8 mouse cellular contexts compared by ENCODE assay signal in the genomic region with DNA sequence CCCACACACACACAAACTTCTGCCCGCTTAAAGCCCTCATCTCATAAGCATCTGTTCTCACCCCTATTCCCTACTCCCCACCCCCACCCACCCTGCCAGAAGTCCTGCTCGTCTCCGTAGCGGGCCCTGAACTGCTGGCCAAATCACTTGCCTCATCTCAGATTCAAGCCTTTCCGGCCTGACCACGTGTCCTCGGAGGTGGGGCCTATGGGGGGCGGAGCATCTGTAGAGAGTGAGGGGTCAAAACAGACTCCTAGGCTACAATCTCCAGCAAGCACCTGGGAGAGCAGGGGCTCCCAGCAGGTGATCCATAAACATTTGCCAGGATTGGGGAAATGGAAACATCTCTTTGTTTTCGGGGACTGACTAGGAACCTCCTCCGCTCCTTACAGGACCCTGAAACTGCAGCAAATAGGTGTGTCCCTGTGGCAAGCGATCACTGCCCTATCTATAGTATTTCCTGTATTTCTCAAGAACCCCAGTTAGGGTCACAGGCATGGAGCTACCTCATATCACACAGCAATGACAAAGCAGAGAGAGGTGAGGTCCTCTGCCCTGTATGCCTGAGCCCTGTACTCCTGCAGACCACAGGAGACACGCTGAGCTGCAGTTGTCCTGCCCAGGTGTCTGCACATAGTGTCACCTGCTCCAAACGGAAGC. TPM values are rescaled to one million over a fixed set of nuclear protein-coding genes. Genes with fewer than 3 reads are reported as not detected.
A peak's percentile ranks its signal among the peaks of the same experiment; 100 is the strongest.
DNase-seq lines count a peak whose midpoint lies in the region; ATAC-seq lines count a peak whose summit lies in the region.
"Had no signal": no experiment of that assay in that cellular context is flagged by ENCODE, and none has a peak within 500 bp of the region (broad histone marks: within the 10 kb centered on the region; RNA-seq: fewer than 3 reads in every experiment).

No protein-coding gene starts in this region.

- no peaks in the 10 kb centered on the region for H3K9me3 ChIP-seq in neural tube, embryonic 11.5 days (ENCODE audit: control insufficient read depth, low read length)
- H3K9me3 ChIP-seq in embryonic facial prominence, embryonic 12.5 days = no peaks in the 10 kb centered on the region
- H3K9me3 ChIP-seq in limb, embryonic 13.5 days = no peaks in the 10 kb centered on the region
- H3K9me3 ChIP-seq in midbrain, embryonic 16.5 days (replicated peaks; ENCODE audit: control insufficient read depth, low read length, poor library complexity, severe bottlenecking) = no peaks in the 10 kb centered on the region

- H3K9ac ChIP-seq in neural tube, embryonic 11.5 days (ENCODE audit: low read length) = peak overlapping the region; percentile 1
- peak overlapping the region; percentile 24; the same call in 1 of the 2 replicates for H3K9ac ChIP-seq in embryonic facial prominence, embryonic 12.5 days
- H3K9ac ChIP-seq in limb, embryonic 13.5 days = no peak overlapping the region
- no peak overlapping the region for H3K9ac ChIP-seq in midbrain, embryonic 16.5 days (ENCODE audit: low read depth, low read length)

- no peaks in the 10 kb centered on the region for H3K36me3 ChIP-seq in neural tube, embryonic 11.5 days (ENCODE audit: control insufficient read depth, insufficient read depth, low read length)
- no peaks in the 10 kb centered on the region for H3K36me3 ChIP-seq in embryonic facial prominence, embryonic 12.5 days
- H3K36me3 ChIP-seq in limb, embryonic 13.5 days = no peaks in the 10 kb centered on the region
- H3K36me3 ChIP-seq in midbrain, embryonic 16.5 days (ENCODE audit: control insufficient read depth, insufficient read depth, low read length) = no peaks in the 10 kb centered on the region

- H3K27ac ChIP-seq in neural tube, embryonic 11.5 days (ENCODE audit: low read depth, low read length) = no peak overlapping the region
- 0 out of 2 replicates have a peak overlapping the region, but pooled peaks have one; percentile 57 for H3K27ac ChIP-seq in embryonic facial prominence, embryonic 12.5 days
- no peak overlapping the region for H3K27ac ChIP-seq in limb, embryonic 13.5 days
- peak overlapping the region; percentile 70 for H3K27ac ChIP-seq in midbrain, embryonic 16.5 days (ENCODE audit: low read length)

- no peaks in the 10 kb centered on the region for H3K27me3 ChIP-seq in neural tube, embryonic 11.5 days (ENCODE audit: control insufficient read depth, insufficient read depth, low read length)
- H3K27me3 ChIP-seq in embryonic facial prominence, embryonic 12.5 days = no peaks in the 10 kb centered on the region
- H3K27me3 ChIP-seq in limb, embryonic 13.5 days = no peaks in the 10 kb centered on the region
- H3K27me3 ChIP-seq in midbrain, embryonic 16.5 days (ENCODE audit: control insufficient read depth, insufficient read depth, low read depth, low read length) = no peaks in the 10 kb centered on the region

- no peak for ATAC-seq in neural tube, embryonic 11.5 days (ENCODE audit: insufficient read depth, low FRiP score, low TSS enrichment)
- ATAC-seq in embryonic facial prominence, embryonic 12.5 days (ENCODE audit: insufficient number of reproducible peaks, insufficient read depth, low FRiP score, low TSS enrichment) = no peak
- ATAC-seq in limb, embryonic 13.5 days (ENCODE audit: low FRiP score, low read depth) = no peak; the same call in 1 of the 2 replicates
- ATAC-seq in midbrain, embryonic 16.5 days = no peak

- no peak for DNase-seq in neural tube, embryonic 11.5 days (ENCODE audit: low spot score)
- no peak for DNase-seq in neural tube, embryonic 10.5 days (ENCODE audit: extremely low spot score, low spot score)
- DNase-seq in cerebellum, adult 11 months = no peak
- no peak for DNase-seq in thymus, postnatal 0 days (ENCODE audit: low spot score)

- H3K4me1 ChIP-seq in neural tube, embryonic 11.5 days (ENCODE audit: control insufficient read depth, insufficient read depth, low read length) = peaks cover 45% of the 10 kb centered on the region
- peaks cover 36% of the 10 kb centered on the region for H3K4me1 ChIP-seq in embryonic facial prominence, embryonic 12.5 days
- peaks cover 51% of the 10 kb centered on the region for H3K4me1 ChIP-seq in limb, embryonic 13.5 days
- no peaks in the 10 kb centered on the region; the same call in 1 of the 2 replicates for H3K4me1 ChIP-seq in midbrain, embryonic 16.5 days (ENCODE audit: control insufficient read depth, insufficient read depth, low read length)

- peak overlapping the region; percentile 19; the same call in 1 of the 2 replicates for H3K4me2 ChIP-seq in neural tube, embryonic 11.5 days (ENCODE audit: low read depth)
- H3K4me2 ChIP-seq in embryonic facial prominence, embryonic 12.5 days (replicated peaks) = no peak overlapping the region
- 0 out of 2 replicates have a peak overlapping the region, but pooled peaks have one; percentile 0 for H3K4me2 ChIP-seq in limb, embryonic 13.5 days (replicated peaks)
- H3K4me2 ChIP-seq in midbrain, embryonic 16.5 days (ENCODE audit: low read length) = no peak overlapping the region

- H3K4me3 ChIP-seq in neural tube, embryonic 11.5 days (ENCODE audit: low read depth, low read length) = no peak overlapping the region
- H3K4me3 ChIP-seq in embryonic facial prominence, embryonic 12.5 days = no peak overlapping the region
- H3K4me3 ChIP-seq in limb, embryonic 13.5 days = no peak overlapping the region
- H3K4me3 ChIP-seq in midbrain, embryonic 16.5 days (ENCODE audit: low read depth, low read length) = no peak overlapping the region
- H3K4me3 ChIP-seq: megakaryocyte, embryonic 14.5 days had no signal

- WGBS in neural tube, embryonic 11.5 days = 12% methylated on average over 13 of the region's 13 CpGs
- 8% methylated on average over 13 of the region's 13 CpGs for WGBS in embryonic facial prominence, embryonic 12.5 days
- WGBS in limb, embryonic 13.5 days = 14% methylated on average over 13 of the region's 13 CpGs
- 22% methylated on average over 13 of the region's 13 CpGs for WGBS in midbrain, embryonic 16.5 days

RNA-seq across cellular contexts. Expression of gene Prex1, which starts 29.6 kb away (rescaled TPM):
- polyA plus RNA-seq in neural tube, embryonic 11.5 days (2014; fragmentation: Nextera tagmentation; extraction: Ambion mirVana) = 28.9 and 31.9 TPM in 2 replicates
- polyA plus RNA-seq in embryonic facial prominence, embryonic 12.5 days (2016; fragmentation: Nextera tagmentation; extraction: Ambion mirVana) = 36.2 and 41.5 TPM in 2 replicates
- 18.8 and 19.4 TPM in 2 replicates for polyA plus RNA-seq in limb, embryonic 13.5 days (2015; fragmentation: Nextera tagmentation; extraction: Ambion mirVana)
- 19.3 and 22.0 TPM in 2 replicates for polyA plus RNA-seq in midbrain, embryonic 16.5 days (2015; fragmentation: Nextera tagmentation; extraction: Ambion mirVana)
- polyA plus RNA-seq in thymus, postnatal 0 days (2015; fragmentation: Nextera tagmentation; extraction: Ambion mirVana) = 41.9 and 49.8 TPM in 2 replicates

Comparison
In these comparisons a context has a peak if more than half of its experiments do, and no peak if none do; other contexts are left out.
1. H3K27ac ChIP-seq: peak in embryonic facial prominence, embryonic 12.5 days (single experiment) and midbrain, embryonic 16.5 days (single experiment); none in neural tube, embryonic 11.5 days (single experiment) and limb, embryonic 13.5 days (single experiment).
2. H3K4me2 ChIP-seq: peak in neural tube, embryonic 11.5 days (single experiment) and limb, embryonic 13.5 days (single experiment); none in embryonic facial prominence, embryonic 12.5 days (single experiment) and midbrain, embryonic 16.5 days (single experiment).
3. H3K9ac ChIP-seq: peak in neural tube, embryonic 11.5 days (single experiment) and embryonic facial prominence, embryonic 12.5 days (single experiment); none in limb, embryonic 13.5 days (single experiment) and midbrain, embryonic 16.5 days (single experiment).